Mouse (Mus musculus) forelimb bud, embryonic 11.5 days (tissue): ENCODE measurements around the gene Trim7.
"Not testable (repeated sequence)": the region's sequence is repeated elsewhere in the genome, so short reads cannot be mapped to it uniquely, and the experiment has no call there.

ENCODE experiments used
- DNase-seq: peaks from one replicate; pipeline ENCODE4 v3.0.0-alpha.2; 2012; ENCODE audit warnings: low read depth, low spot score

The Trim7 gene

GRCm38 (mm10) chr11:48846881-48847280 is 20.9 kb downstream of the Trim7 start:
- no peak for DNase-seq

DNA sequence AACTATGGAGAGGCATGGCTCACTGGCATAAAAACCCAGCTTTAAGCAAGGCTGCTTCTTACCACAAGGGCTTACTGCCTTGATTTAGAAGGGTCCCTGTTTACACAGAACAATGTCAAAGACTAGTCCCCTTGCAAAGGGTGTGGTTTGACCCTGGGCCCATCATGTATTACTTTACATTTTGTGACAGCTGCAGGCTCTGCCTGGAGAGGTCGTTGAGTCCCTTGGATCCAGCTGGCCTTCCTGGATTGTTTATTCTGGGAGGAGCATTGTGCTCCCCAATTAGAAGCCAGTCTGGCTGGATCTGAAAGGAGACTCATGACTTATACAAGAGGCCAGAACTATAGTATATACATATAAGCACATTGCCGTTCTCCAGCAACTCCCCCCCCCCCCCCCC is 24.3 kb downstream of the Trim7 start:
- no peak for DNase-seq

DNA sequence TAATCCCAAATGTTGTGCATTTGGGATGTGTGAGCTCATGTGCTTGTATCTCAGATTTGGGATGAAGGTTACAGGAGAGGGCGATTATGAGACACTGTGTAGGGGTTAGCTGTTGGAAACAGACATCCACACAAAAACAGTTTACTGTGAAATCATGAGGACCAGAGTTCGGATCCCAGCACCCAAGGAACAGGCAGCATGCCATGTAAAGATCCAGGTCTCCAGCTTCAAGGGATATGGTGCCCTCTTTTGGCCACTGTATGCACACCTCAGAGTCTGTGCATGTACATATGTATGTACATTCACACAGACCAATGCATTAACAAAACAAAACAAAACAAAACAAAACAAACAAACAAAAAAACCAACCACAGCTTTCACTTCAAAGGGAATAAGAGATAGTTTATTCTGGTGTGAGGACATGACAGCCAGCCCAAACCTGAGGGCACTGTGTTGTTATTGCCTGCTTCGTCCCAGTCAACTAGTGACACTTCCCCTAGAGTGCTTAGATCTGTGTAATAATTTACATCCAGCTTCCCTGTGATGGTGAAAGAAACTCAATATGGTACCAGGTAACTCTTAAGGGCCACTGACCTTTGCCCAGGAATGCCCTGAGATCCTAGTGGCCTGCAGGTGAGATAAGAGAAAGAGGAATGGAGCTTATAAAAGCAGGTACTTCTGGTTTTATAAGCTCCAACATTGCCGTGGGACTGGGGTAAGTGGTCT is 25.5 kb downstream of the Trim7 start:
- DNase-seq, result no peak

GRCm38 (mm10) chr11:48852190-48852589 is 26.2 kb downstream of the Trim7 start:
- DNase-seq, result no peak

GRCm38 (mm10) chr11:48852624-48853473 is 26.9 kb downstream of the Trim7 start:
- DNase-seq, result no peak

DNA sequence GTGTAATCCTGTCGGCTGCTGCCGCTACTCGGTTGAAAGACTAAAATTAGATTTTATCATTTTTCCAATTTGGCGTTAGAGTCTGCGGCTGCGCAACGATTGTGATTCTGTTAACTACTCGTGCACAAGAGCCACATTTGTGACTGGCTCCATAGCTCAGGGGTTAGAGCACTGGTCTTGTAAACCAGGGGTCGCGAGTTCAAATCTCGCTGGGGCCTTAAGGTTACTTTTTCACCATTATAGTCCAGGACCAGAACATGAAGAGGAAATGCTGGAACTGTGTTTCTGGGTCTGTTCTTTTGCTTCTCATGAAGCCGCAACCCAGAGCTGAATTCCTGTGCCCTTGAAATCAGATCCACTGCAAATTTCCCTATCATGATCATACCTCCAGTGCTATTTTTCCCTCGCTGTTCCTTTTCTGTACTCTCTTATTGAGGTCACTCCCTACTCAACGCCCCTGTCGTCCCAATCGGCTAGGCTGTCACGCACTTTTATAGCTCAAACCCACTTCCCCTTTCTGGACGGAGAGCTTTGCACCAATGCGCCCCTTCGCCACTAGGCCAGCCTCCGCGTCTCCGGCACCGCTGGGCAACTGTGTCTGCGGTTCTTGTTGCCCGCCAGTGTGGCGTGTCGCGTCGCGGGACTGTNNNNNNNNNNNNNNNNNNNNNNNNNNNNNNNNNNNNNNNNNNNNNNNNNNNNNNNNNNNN is 27.7 kb downstream of the Trim7 start:
- DNase-seq, result peak; percentile 86

- DNase-seq, result peak; percentile 63
Measured at GRCm38 (mm10) chr11:48859014-48859413, 33.1 kb downstream of the Trim7 start.

DNA sequence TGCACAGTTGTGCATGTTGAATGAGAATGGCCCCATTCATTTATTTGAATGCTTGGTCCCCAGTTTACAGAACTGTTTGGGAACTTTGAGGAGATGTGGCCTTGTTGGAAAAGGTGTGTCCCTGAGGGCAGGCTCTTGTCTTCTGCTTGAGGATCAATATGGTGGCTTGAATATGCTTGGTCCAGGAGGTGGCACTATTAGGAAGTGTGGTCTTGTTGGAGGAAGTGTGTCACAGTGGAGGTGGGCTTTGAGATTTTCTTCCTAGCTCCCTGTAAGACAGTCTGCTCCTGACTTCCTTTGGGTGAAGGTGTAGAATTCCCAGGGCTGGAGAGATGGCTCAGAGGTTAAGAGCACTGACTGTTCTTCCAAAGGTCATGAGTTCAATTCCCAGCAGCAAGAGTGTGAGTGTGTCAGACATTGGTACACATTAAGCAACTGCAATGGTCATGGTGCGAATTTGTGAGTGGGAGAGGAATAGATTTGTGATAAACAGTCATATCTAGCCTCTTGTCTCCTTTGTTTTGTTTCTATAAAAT is 36.9 kb downstream of the Trim7 start:
- DNase-seq, result no peak

DNA sequence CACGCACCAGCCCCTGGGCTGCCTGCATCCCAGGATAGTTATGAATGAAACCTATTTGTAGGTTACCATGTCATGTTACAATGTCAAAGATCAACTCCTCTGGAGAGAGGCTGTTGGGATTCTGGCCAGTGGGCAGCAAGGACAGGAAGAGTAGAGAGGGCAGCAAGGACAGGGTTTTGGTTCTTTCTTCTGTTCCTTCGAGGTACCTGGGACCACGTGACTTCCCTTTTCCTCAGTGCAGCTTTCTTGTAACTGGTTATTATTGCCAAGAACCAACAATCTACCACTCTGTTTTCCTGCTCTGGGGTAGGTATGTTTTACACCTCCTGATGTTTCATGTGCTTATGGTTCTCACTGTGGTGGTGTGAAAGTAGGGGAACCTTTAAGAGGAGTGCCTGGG is 37.9 kb downstream of the Trim7 start:
- DNase-seq, result no peak

GRCm38 (mm10) chr11:48866481-48866880 is 40.5 kb downstream of the Trim7 start:
- no peak for DNase-seq

DNA sequence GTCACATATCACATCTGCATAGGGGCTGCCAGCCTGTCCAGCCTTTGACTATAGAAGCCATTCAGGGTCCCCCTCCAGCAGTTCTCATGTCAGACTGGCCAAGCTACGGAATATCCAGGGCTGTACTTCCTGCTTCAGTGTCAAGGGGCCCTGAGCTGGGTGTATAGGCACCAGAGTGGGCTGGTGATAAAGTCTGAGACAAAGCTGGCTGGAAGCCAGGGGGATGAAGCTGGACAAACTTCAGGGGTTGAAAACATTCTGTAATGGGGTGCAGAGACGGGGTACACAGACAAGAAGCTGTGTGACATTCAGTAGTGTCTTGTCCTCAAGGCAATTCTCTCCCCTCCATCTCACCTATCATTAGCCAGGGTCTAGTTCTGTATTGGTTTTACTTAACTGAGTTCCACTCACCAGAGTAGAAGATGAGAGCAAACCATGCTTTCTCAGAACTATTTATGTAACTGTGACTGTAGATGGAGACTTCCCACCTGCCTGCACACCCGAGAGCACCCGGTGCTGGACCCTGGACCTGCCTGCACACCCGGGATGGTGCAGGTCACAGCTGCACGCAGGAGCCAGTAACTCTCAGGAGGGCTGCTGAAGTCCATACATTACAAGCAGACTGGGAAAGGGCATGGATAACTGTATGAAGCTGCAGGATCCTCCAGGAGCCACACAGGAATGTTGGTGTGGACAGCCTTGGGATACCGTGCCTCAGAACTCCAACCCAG is 43.6 kb downstream of the Trim7 start:
- DNase-seq, result no peak

GRCm38 (mm10) chr11:48870781-48871180 is 44.8 kb downstream of the Trim7 start:
- no peak for DNase-seq

GRCm38 (mm10) chr11:48871201-48871772 is 45.3 kb downstream of the Trim7 start, which contains the start of gene Irgm1:
TSS of gene Irgm1 (minus strand) at chr11:48871683.
- DNase-seq, result peak; percentile 16

- DNase-seq, result peak; percentile 11
Measured at GRCm38 (mm10) chr11:48871817-48872541, 46.0 kb downstream of the Trim7 start.

DNA sequence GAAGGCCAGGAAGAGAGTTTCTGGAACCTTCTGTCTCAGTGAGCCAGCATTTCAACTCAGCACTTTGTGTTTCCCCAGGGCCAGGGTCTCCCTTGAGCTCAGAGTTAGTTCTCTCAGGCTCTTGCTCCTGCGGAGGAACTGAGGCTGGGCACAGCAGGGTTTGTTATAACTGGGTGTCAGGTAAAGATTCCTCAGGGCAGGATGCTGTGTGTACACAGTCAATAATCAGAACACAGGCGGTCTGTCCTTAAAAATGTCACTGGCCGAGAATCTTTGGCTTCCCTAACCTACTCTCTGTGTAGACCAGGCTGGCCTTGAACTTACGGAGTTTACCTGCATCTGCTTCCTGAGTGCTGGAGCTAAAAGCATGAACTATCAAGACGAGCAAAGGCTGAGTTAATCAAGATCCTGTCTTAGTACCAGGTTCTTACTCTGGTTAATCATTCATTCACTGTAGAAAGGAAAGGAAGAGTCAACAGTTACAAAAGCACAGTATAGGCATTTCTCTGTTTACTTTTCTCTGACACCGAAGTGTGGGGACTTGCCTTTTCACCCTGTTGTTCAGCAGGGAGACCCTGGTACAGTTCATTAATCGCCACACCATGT is 46.9 kb downstream of the Trim7 start:
- no peak for DNase-seq

GRCm38 (mm10) chr11:48873591-48874290 is 47.8 kb downstream of the Trim7 start:
- no peak for DNase-seq

GRCm38 (mm10) chr11:48874465-48874864 is 48.5 kb downstream of the Trim7 start:
- peak; percentile 55 for DNase-seq

- not testable (repeated sequence) for DNase-seq
Measured at GRCm38 (mm10) chr11:48875343-48875837, 49.5 kb downstream of the Trim7 start.

DNA sequence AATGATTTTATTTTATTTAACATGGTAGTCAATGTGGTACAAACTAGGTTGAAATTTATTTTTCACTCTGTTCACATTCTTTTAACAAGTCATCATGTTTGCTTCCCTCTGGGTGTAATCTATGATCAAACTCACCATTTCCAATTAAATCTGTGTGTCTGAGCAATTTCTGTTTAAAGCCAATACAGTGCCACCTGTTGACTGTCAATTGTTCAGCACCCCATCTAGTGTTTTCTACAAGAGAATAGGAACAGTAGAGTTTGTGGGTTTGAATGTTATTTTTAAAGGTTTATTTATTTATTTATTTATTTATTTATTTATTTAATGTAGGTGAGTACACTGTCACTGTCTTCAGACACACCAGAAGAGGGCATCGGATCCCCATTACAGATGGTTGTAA is 50.7 kb downstream of the Trim7 start:
- DNase-seq, result no peak
